Mouse (Mus musculus) ES-CJ7 (cell line): ENCODE measurements at regions not wholly inside any gene's neighbourhood (a gene's known extent, or its start where the extent isn't known, plus 50 kb on each side); places are given as distances from the start of the nearest gene placed in this dataset.

Source experiments
- DNase-seq: peaks from one replicate; pipeline ENCODE4 v3.0.0; 2011; ENCODE audit warnings: low read depth, low spot score

DNA sequence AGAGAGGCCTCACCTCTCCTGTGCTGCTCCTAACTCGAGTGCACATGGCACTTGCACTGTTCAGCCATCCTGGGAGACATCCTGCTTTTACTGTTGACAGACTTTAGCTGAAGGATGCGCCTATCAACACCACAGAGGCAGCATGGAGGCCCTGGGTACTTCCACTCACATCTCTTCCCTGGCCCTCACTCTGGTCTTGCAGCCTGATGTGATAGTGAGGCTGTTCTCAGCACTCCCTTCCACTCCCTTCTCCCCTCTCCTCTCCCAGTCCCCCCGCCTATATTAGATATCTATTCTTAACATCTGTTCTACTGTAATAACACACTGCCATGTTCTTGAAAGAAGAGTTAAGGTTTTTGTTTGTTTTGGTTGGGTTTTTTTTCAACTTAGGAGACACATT is 50.2 kb upstream of the Bod1 start:
- no peak for DNase-seq

GRCm38 (mm10) chr11:31724506-31724905 is 52.8 kb upstream of the Bod1 start:
- no peak for DNase-seq

GRCm38 (mm10) chr11:31725936-31726647 is 54.4 kb upstream of the Bod1 start:
- DNase-seq = no peak

GRCm38 (mm10) chr11:31727289-31727688 is 55.6 kb upstream of the Bod1 start:
- DNase-seq = no peak

DNA sequence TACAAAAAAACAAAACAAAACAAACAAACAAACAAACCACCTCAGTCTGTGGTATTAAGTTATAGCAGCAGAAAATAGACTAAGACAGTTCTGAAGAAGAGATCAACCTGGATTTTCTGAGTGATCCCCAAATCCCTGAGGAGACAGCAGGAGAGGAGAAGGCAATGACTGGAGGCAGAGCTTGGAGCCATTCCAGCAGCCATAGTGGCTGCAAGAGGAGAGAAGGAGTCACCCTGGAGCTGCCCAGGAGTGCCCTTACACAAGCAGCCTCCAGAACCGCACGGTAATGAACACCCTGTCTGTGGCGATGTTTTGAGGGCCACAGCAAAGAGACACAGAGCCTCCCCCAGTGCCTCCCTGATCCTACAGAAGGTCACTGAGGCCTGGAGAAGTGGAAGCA is 58.0 kb upstream of the Bod1 start:
- no peak for DNase-seq

- DNase-seq = no peak
Measured at GRCm38 (mm10) chr11:31730181-31730580, 58.5 kb upstream of the Bod1 start.

- DNase-seq = no peak
Measured at GRCm38 (mm10) chr11:31730680-31731079, 59.0 kb upstream of the Bod1 start.

DNA sequence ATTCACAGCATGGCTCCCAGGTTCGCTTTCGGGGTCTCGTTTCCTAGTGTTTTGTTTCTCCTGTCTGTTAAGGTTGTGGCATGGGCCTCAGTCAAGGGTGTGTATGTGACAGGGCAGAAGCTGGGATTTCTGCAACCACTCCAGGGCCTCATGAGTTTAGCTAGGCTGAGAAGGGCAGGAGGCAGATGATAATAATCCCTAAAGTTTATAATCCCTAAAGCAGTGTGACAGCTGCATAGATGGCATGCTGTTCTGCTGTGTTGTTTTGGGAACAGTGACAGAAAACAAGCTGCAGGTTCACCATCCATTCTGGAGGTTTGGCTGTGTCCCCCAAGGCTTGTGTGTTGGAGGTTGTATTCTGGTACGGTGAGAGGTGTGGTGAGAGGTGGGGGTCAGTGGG is 59.8 kb upstream of the Bod1 start:
- no peak for DNase-seq

DNA sequence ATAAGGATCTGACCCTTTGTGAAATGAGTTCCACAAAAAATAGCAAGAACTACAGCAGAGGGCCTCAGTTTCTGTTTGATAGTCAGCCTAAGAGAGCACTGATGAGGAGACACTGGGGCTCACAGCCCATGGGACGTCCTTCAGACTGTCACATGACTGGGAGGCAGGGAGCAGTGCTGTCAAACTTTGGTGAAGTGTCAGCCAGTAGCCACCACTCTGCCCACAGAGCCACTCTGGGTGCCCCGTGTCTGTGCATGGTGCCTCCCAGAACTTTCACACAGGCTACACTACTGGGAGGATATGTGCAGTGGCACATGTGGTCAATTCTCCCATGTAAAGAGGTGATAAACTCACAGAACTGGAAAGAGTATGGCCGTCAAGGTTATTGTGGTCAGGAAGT is 60.7 kb upstream of the Bod1 start:
- DNase-seq = no peak

DNA sequence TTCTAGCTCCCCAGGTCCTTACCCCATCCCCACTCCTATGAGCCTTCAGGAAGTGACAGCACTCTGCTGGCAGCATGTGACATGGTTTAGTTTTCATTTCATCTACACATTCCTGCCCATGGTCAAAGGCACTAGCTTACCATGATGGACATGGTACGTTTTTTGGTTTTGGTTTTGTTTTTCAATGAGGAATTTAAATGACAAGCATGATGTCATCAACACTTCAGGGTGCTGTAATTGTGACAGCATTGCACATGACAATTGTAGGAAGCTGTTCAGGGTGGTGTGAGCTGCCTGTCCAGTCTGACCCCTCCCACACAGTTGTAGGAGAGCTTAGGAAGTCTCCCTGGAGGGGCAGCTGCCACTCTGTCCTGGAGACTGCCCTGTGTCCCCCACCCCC is 61.3 kb upstream of the Bod1 start:
- DNase-seq = no peak

- DNase-seq = no peak
Measured at GRCm38 (mm10) chr11:31734091-31734490, 62.4 kb upstream of the Bod1 start.

GRCm38 (mm10) chr11:31735257-31735656 is 63.6 kb upstream of the Bod1 start:
- no peak for DNase-seq

- DNase-seq = no peak
Measured at GRCm38 (mm10) chr11:31736086-31736485, 64.4 kb upstream of the Bod1 start.

- peak; percentile 10 for DNase-seq
Measured at GRCm38 (mm10) chr11:31736556-31737089, 64.9 kb upstream of the Bod1 start.

DNA sequence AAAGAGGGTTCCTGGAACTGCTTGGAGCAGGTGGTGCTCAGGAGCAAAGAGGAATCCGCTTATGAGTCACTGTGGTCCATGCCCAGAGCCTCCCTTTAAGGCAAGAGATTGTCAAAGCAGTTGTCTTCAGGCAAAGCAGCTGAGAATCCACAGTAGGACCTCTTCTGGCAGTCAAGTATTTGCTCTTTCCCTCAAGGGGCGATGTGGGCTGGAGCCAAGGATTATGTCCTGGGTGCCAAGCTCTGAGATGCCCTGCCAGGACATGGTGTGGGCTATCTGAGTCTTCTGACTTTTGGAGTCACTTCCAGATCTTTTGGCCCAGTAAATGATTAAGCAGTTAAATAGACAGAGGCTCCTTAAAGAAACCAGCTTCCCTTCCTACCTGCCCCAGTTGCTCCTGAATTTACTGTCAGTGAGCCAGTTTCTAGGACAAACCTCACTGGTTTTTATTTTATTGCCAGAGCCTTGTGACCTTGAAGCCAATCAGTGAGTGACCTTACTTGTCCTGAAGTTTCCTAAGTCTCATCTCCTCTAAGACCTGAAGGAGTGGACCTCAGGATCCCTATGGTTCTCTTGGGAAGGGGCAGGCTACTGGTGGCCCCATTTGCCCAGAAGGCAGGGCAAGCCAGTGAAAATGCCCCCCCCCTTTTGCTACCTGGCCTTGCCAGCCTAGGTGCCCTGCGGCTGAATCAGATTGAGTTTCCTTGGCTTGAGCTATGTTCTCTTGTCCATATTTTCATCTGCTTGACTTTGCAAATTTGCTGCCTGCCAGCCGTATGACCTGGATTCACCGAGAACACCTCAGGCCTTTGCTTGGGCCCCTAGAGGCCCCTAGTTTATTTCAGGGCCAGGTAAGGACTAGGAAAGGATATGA is 66.7 kb upstream of the Bod1 start:
- DNase-seq = no peak

GRCm38 (mm10) chr11:31740409-31740808 is 68.7 kb upstream of the Bod1 start:
- no peak for DNase-seq

DNA sequence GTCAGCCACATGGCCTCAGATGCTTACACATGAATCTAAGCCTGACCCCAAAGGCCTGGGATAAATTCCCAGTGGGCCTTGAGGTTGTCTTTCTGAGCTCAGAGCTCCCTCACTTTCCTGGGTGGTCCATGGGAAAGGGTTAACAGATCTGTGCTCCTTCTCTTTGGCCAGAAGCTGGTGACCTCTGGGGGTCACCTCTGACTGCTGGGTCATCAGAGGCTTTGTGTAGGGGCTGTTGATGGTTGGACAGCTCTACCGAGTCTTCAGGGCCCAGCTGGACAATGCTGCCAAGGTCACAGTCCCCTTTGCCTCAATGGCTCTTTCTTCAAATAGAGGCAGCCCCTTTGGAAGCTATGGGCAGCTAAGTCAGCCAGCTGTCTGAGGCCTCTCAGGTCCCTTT is 70.5 kb upstream of the Bod1 start:
- no peak for DNase-seq

DNA sequence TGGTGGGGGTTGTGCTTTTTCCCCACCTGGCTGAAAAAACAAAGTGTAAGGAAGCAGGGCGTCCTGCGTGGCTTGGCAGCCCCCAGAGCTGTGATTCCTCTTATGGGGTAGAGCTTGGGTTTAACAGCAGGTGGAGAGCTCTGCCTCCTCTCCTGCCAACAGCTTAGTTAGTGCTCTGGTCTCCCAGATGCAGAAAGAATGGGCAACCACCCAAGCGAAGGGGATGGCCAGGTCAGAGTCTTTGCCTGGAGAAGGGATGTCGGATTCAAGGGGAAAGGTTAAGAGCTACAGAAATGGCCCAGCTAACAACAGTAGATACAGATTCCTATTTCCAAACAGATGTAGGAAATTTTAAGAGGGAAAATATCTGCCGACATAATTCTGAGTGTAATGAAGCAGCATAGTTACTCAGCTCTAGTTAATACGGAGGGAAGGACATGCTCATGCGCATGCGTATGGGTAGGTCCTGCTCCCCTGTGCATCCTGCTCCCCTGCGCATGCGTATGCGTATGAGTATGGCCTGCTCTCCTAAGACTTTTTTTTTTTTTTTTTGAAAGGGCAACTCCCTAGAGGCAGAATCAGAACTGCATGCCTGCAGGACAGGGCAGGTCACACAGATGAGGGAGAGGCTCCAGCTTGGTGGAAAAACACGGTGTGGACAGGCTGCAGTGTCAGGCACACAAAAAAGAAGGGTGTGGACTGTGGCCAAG is 72.5 kb upstream of the Bod1 start:
- peak; percentile 67 for DNase-seq

DNA sequence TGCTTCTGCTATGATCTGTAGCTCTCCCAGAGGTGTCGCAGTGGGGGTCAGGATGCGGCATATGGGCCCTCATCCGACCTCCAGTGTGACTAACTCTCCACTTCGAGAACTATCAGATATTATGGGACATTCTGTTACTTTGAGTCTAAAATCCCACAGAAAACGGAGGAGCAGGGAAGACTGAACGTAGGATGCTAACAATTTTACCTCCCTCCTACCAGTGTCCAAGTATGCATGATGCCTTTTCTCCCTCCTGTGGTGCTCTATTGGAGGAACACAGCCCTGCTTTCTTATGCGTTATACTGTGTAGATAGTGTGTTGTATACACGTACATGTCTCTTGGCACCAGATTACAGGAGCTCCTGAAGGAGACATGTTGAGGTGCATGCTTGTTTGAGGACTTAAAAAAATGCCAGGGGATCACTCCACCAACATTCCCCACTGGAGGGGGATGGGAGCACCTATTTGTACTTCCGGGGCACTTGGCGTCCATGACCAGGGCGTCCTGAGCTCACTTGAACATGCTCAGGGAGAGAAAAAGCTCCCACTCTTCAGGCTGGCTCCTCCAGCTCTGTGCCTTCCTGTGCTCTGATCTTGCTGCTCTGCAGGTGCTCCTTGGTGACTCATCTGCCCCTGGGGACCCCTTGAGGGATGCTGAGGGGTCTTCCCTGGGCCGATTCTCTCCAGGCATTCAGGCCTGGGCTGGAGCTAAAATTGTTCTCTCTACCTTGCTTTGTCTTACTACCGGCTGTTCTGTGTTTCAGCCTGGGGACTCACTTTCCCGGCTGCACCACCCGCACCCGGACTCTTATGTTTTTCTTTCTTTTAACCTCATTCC is 73.6 kb upstream of the Bod1 start:
- DNase-seq = peak; percentile 11

DNA sequence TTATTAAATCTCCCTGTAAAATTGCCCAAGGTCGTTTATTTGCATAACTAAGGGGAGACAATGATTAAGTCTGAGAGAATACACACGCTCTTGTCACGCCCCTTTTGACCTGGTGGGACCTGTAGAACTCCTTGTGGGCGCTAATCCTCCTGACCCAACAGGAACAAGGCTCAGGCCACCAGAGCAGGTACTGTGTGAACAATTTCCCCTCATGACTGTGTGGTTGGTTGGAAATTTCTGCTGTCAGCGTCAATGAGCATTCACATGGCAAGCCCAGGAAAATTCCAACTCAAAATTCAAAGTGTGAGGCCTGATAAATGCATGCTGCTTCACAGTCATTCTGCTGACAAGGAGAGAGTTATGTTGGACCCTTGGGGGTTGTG is 74.2 kb upstream of the Bod1 start:
- DNase-seq = peak; percentile 54

DNA sequence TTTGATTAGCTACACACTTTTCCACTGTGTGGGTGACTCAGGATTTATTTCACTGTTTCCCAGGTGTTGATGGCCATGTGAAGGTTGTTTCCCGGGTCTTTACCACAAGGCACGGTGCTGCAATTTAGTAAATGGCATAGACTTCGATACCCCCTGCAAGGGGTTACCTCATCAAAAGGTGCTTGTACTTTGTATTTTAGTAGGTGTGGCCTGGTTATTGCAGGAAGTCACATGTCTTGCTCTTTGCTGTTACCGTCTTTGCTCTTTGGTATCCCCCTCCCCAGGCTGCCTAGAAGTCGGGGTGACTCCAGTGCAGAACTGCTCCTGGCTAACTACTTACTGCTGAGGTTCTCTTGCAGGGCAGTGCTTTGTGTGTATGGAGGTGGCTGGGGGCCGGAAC is 74.8 kb upstream of the Bod1 start:
- no peak for DNase-seq
